Mouse (Mus musculus) liver, embryonic 14.5 days (tissue): ENCODE data around the gene Gm10118. TPM values are rescaled to one million over a fixed set of nuclear protein-coding genes. Genes with fewer than 3 reads are reported as not detected.

Source experiments
- ATAC-seq: fragments of 200-750 bp; cut with Nextera tagmentation; 2 replicates; pipeline ENCODE4 v1.8.0; 2017; ENCODE audit warnings: moderate number of reproducible peaks, mild to moderate bottlenecking, moderate library complexity; ENCODE audit not compliant: insufficient read depth
- DNase-seq, 3 experiments: peaks; one replicate each; pipeline ENCODE4 v3.0.0-alpha.2; 2012 to 2013; ENCODE audit warnings: low read depth in 3 of 3, low spot score in 3 of 3
- H3K27ac ChIP-seq: fragments of 300-500 bp; sonication (generic); 2 replicates; pipeline ENCODE4 v1.5.1; 2014; ENCODE audit warnings: moderate library complexity, mild to moderate bottlenecking, control low read depth, inconsistent platforms
- H3K27me3 ChIP-seq: fragments of 300-500 bp; sonication (generic); 2 replicates; pipeline ENCODE4 v1.6.1; 2014; ENCODE audit warnings: mild to moderate bottlenecking, low read length, moderate library complexity; ENCODE audit not compliant: control insufficient read depth, insufficient read depth
- H3K36me3 ChIP-seq: fragments of 300-500 bp; sonication (generic); replicated peaks from 2 replicates; pipeline ENCODE4 v1.6.1; 2014; ENCODE audit warnings: low read depth; ENCODE audit not compliant: control insufficient read depth, insufficient read depth
- H3K4me1 ChIP-seq, 2 experiments: fragments of 200-500 bp in 1 of 2; fragments of 300-500 bp in 1 of 2; sonication (generic) in 1 of 2; replicated peaks; 2 replicates each; pipeline ENCODE4 v1.6.1; 2012 to 2014; ENCODE audit warnings: antibody characterized with exemption in 1 of 2, inconsistent platforms in 1 of 2, low read length in 1 of 2; ENCODE audit not compliant: control insufficient read depth in 2 of 2, insufficient read depth in 2 of 2
- H3K4me2 ChIP-seq: fragments of 300-500 bp; sonication (generic); 2 replicates; pipeline ENCODE4 v1.6.1; 2014; ENCODE audit warnings: low read depth, mild to moderate bottlenecking, control low read depth, moderate library complexity
- H3K4me3 ChIP-seq, 2 experiments: fragments of 200-500 bp in 1 of 2; fragments of 300-500 bp in 1 of 2; sonication (generic) in 1 of 2; 2 replicates each; pipeline ENCODE4 v1.5.1; 2012 to 2014; ENCODE audit warnings: low read depth in 2 of 2, low read length in 2 of 2, mild to moderate bottlenecking in 2 of 2, control low read depth in 1 of 2, inconsistent platforms in 1 of 2, moderate library complexity in 1 of 2; ENCODE audit not compliant: insufficient read depth in 1 of 2
- H3K9ac ChIP-seq: fragments of 300-500 bp; sonication (generic); replicated peaks from 2 replicates; pipeline ENCODE4 v1.6.1; 2014; ENCODE audit warnings: mild to moderate bottlenecking, control low read depth, moderate library complexity
- H3K9me3 ChIP-seq: fragments of 300-500 bp; sonication (generic); 2 replicates; pipeline ENCODE4 v1.6.1; 2016; ENCODE audit warnings: low read length, mixed read lengths; ENCODE audit not compliant: control insufficient read depth
- CTCF ChIP-seq: IDR thresholded peaks from 2 replicates; pipeline ENCODE4 v1.5.1; 2016; ENCODE audit warnings: antibody characterized with exemption, low read depth, control low read depth
- EP300 ChIP-seq: IDR thresholded peaks from 2 replicates; pipeline ENCODE4 v1.6.1; 2016; ENCODE audit warnings: antibody characterized with exemption, low read depth
- whole genome bisulfite sequencing: fragments of 180-500 bp; shearing (Covaris S2); extraction: QIAGEN DNeasy Blood & Tissue Kit; methylation state at CpG from one replicate; pipeline ENCODE4 v1.1.7; 2014; ENCODE audit not compliant: insufficient replicate concordance; 5-methylcytosine and 5-hydroxymethylcytosine counted together
- polyA plus RNA-seq, 2 experiments: library from polyadenylated mRNA; depleted of rRNA in 1 of 2; stranded (reverse) in 1 of 2; unstranded in 1 of 2; fragments of >200 nt; fragmentation: Nextera tagmentation in 1 of 2; extraction: Ambion mirVana in 1 of 2; gene quantifications; 2 replicates each; pipeline versions ENCODE4 v1.2.1 to v1.2.3; 2012 to 2014

The Gm10118 gene
- polyA plus RNA-seq, 2 experiments: not detected

DNA sequence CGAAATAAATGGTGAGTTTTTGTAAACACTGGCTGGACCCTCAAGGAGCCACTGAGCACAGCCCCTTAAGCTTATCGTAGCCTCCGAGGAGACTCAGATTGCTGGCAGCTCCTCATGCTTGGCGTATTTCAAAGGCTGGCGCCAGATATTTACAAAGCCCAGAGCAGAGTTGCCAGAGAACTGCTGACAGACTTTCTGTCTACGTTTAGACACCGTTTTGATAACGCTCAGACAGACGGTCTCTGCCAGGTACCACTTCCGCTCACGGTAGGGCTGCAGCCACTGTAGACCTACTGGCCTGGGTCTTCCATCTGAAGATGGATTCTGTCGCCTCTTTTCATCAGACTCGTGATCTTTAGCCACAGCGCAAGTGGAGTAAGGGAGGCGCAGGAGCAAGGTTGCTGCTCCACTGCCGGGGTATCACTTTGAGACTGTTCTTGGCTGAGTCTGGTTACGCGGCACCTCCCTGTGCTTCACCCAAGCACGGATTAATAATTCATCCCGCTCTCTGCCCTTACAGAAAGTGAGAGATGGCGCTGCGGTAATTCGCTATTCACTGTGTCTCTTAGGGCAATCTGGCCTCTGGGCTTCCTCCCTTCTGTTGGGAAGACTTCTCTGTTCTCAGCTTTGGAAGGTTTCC, 40.7 kb downstream of the Gm10118 start:
- H3K9me3 ChIP-seq: no peaks in the 10 kb centered on the region
- no peak overlapping the region for H3K4me3 ChIP-seq
- TF ChIP-seq EP300: no peak
- TF ChIP-seq CTCF: no peak
- no peaks in the 10 kb centered on the region for H3K36me3 ChIP-seq
- H3K27me3 ChIP-seq: no peaks in the 10 kb centered on the region
- no peak overlapping the region for H3K27ac ChIP-seq
- DNase-seq: no peak
- ATAC-seq: no peak
- 74% methylated on average over 23 of the region's 23 CpGs for WGBS
- H3K4me2 ChIP-seq: no peak overlapping the region
- H3K4me1 ChIP-seq: no peaks in the 10 kb centered on the region
- H3K9ac ChIP-seq: no peak overlapping the region

- no peak for TF ChIP-seq CTCF
- TF ChIP-seq EP300: no peak
- DNase-seq (no peak), ATAC-seq (no peak)
- Histone ChIP-seq H3K27me3 (no peaks in the 10 kb centered on the region), H3K36me3 (no peaks in the 10 kb centered on the region), H3K4me3 (no peak overlapping the region), H3K4me1 (no peaks in the 10 kb centered on the region), H3K9me3 (no peaks in the 10 kb centered on the region), H3K27ac (no peak overlapping the region), H3K9ac (no peak overlapping the region), H3K4me2 (no peak overlapping the region)
- 69% methylated on average over 5 of the region's 5 CpGs for WGBS
Measured at GRCm38 (mm10) chr10:63880462-63880903, 46.8 kb downstream of the Gm10118 start.

Other genes with a start within 250 kb of the Gm10118 start
- gene Lrrtm3, start 162.8 kb upstream of the Gm10118 start, polyA plus RNA-seq (2012; rRNA removed): 0.01 TPM in 1 of 2 replicates, not detected in the other
- not detected in 2 replicates for gene Lrrtm3, start 162.8 kb upstream of the Gm10118 start, polyA plus RNA-seq (2014; fragmentation: Nextera tagmentation; extraction: Ambion mirVana)